Mouse (Mus musculus) neural tube, embryonic 15.5 days (tissue): Measurements from ENCODE around the gene Tfcp2. TPM values are rescaled to one million over a fixed set of nuclear protein-coding genes. Genes with fewer than 3 reads are reported as not detected.

Experiments
- ATAC-seq: fragments of 200-750 bp; cut with Nextera tagmentation; 2 replicates; pipeline ENCODE4 v1.8.0; 2017; ENCODE audit warnings: mild to moderate bottlenecking, moderate TSS enrichment, moderate library complexity; ENCODE audit not compliant: low FRiP score
- H3K27ac ChIP-seq: fragments of 300-500 bp; sonication (generic); replicated peaks from 2 replicates; pipeline ENCODE4 v1.5.1; 2015; ENCODE audit warnings: mild to moderate bottlenecking, inconsistent platforms
- H3K27me3 ChIP-seq: fragments of 300-500 bp; sonication (generic); replicated peaks from 2 replicates; pipeline ENCODE4 v1.6.1; 2015; ENCODE audit warnings: inconsistent platforms
- H3K36me3 ChIP-seq: fragments of 300-500 bp; sonication (generic); 2 replicates; pipeline ENCODE4 v1.6.1; 2015; ENCODE audit warnings: inconsistent platforms
- H3K4me1 ChIP-seq: fragments of 300-500 bp; sonication (generic); 2 replicates; pipeline ENCODE4 v1.6.1; 2015; ENCODE audit warnings: inconsistent platforms
- H3K4me2 ChIP-seq: fragments of 300-500 bp; sonication (generic); 2 replicates; pipeline ENCODE4 v1.6.1; 2015; ENCODE audit warnings: inconsistent platforms, mild to moderate bottlenecking, moderate library complexity
- H3K4me3 ChIP-seq: fragments of 300-500 bp; sonication (generic); replicated peaks from 2 replicates; pipeline ENCODE4 v1.5.1; 2015; ENCODE audit warnings: mild to moderate bottlenecking, inconsistent platforms
- H3K9ac ChIP-seq: fragments of 300-500 bp; sonication (generic); replicated peaks from 2 replicates; pipeline ENCODE4 v1.6.1; 2015; ENCODE audit warnings: mild to moderate bottlenecking, inconsistent platforms
- H3K9me3 ChIP-seq: fragments of 300-500 bp; sonication (generic); replicated peaks from 2 replicates; pipeline ENCODE4 v1.6.1; 2016; ENCODE audit warnings: inconsistent platforms
- WGBS: fragments of 180-500 bp; shearing (Covaris S2); methylation state at CpG from one replicate; pipeline ENCODE4 v1.1.7; 2015; ENCODE audit warnings: mixed read lengths; 5-methylcytosine and 5-hydroxymethylcytosine counted together
- polyA plus RNA-seq: library from polyadenylated mRNA; unstranded; fragments of >200 nt; fragmentation: Nextera tagmentation; extraction: Ambion mirVana; gene quantifications from 2 replicates; pipeline ENCODE4 v1.2.1, GENCODE M21; 2015

Tfcp2 gene
- polyA plus RNA-seq, 1 experiment from 2014 or later: 34.8 TPM

- Histone ChIP-seq H3K9ac (no peak overlapping the region), H3K4me3 (no peak overlapping the region), H3K4me1 (peaks cover 9% of the 10 kb centered on the region), H3K4me2 (no peak overlapping the region), H3K27ac (no peak overlapping the region), H3K27me3 (no peaks in the 10 kb centered on the region), H3K36me3 (no peaks in the 10 kb centered on the region), H3K9me3 (no peaks in the 10 kb centered on the region)
- WGBS: 42% methylated on average over 10 of the region's 10 CpGs
- ATAC-seq: no peak
These were observed 93.8 kb downstream of the Tfcp2 start for GRCm38 (mm10) chr15:100458055-100458454.

GRCm38 (mm10) chr15:100457340-100457739 is 94.5 kb downstream of the Tfcp2 start:
- H3K27me3 ChIP-seq: no peaks in the 10 kb centered on the region
- H3K4me2 ChIP-seq: peak overlapping the region; percentile 17; the same call in 1 of the 2 replicates
- H3K9ac ChIP-seq: no peak overlapping the region
- H3K4me1 ChIP-seq: peaks cover 9% of the 10 kb centered on the region
- H3K36me3 ChIP-seq: no peaks in the 10 kb centered on the region
- H3K9me3 ChIP-seq: no peaks in the 10 kb centered on the region
- 9% methylated on average over 17 of the region's 17 CpGs for whole genome bisulfite sequencing
- 0 out of 2 replicates have a peak overlapping the region, but pooled peaks have one; percentile 23 for H3K27ac ChIP-seq
- peak; percentile 59; the same call in 1 of the 2 replicates for ATAC-seq
- H3K4me3 ChIP-seq: no peak overlapping the region

GRCm38 (mm10) chr15:100456356-100456991 is 95.3 kb downstream of the Tfcp2 start:
- Histone ChIP-seq H3K27ac (no peak overlapping the region), H3K4me3 (no peak overlapping the region), H3K4me1 (peaks cover 9% of the 10 kb centered on the region), H3K36me3 (no peaks in the 10 kb centered on the region), H3K9ac (no peak overlapping the region), H3K4me2 (no peak overlapping the region), H3K9me3 (no peaks in the 10 kb centered on the region), H3K27me3 (no peaks in the 10 kb centered on the region)
- ATAC-seq: no peak
- WGBS: 71% methylated on average over 7 of the region's 7 CpGs

GRCm38 (mm10) chr15:100452486-100452885 is 99.3 kb downstream of the Tfcp2 start:
- no peak overlapping the region for H3K4me2 ChIP-seq
- H3K27me3 ChIP-seq: no peaks in the 10 kb centered on the region
- WGBS: 81% methylated on average over 11 of the region's 11 CpGs
- peaks cover 4% of the 10 kb centered on the region; the same call in 1 of the 2 replicates for H3K4me1 ChIP-seq
- ATAC-seq: no peak
- H3K27ac ChIP-seq: no peak overlapping the region
- no peak overlapping the region for H3K4me3 ChIP-seq
- no peak overlapping the region for H3K9ac ChIP-seq
- H3K36me3 ChIP-seq: no peaks in the 10 kb centered on the region
- no peaks in the 10 kb centered on the region for H3K9me3 ChIP-seq

- Histone ChIP-seq H3K9me3 (no peaks in the 10 kb centered on the region), H3K27me3 (no peaks in the 10 kb centered on the region), H3K4me2 (no peak overlapping the region), H3K9ac (no peak overlapping the region), H3K36me3 (no peaks in the 10 kb centered on the region), H3K27ac (no peak overlapping the region; the same call in 1 of the 2 replicates), H3K4me3 (no peak overlapping the region), H3K4me1 (no peaks in the 10 kb centered on the region)
- ATAC-seq: no peak
- 61% methylated on average over 16 of the region's 16 CpGs for WGBS
These were observed 100.6 kb downstream of the Tfcp2 start for GRCm38 (mm10) chr15:100451245-100451644.

- no peaks in the 10 kb centered on the region for H3K27me3 ChIP-seq
- H3K27ac ChIP-seq: no peak overlapping the region
- H3K9me3 ChIP-seq: no peaks in the 10 kb centered on the region
- ATAC-seq: no peak
- H3K4me1 ChIP-seq: no peaks in the 10 kb centered on the region
- no peak overlapping the region for H3K4me2 ChIP-seq
- no peak overlapping the region for H3K4me3 ChIP-seq
- 89% methylated on average over 3 of the region's 3 CpGs for WGBS
- H3K36me3 ChIP-seq: no peaks in the 10 kb centered on the region
- no peak overlapping the region for H3K9ac ChIP-seq
These were observed 102.3 kb downstream of the Tfcp2 start for GRCm38 (mm10) chr15:100449495-100449894.

- H3K4me2 ChIP-seq: no peak overlapping the region
- no peak overlapping the region for H3K9ac ChIP-seq
- no peaks in the 10 kb centered on the region for H3K27me3 ChIP-seq
- 70% methylated on average over 4 of the region's 4 CpGs for WGBS
- H3K9me3 ChIP-seq: no peaks in the 10 kb centered on the region
- no peak overlapping the region for H3K27ac ChIP-seq
- no peak overlapping the region for H3K4me3 ChIP-seq
- peaks cover 8% of the 10 kb centered on the region for H3K4me1 ChIP-seq
- ATAC-seq: no peak
- H3K36me3 ChIP-seq: no peaks in the 10 kb centered on the region
These were observed 103.2 kb downstream of the Tfcp2 start for GRCm38 (mm10) chr15:100448572-100448971.

Other genes with a start within 250 kb of the Tfcp2 start
- gene Mettl7a1, start 247.9 kb downstream of the Tfcp2 start, polyA plus RNA-seq: 3.8 and 5.4 TPM in 2 replicates
- gene Mettl7a3, start 217.1 kb downstream of the Tfcp2 start, polyA plus RNA-seq: 0.32 and 0.64 TPM in 2 replicates
- 1.1 and 1.7 TPM in 2 replicates for gene Methig1, start 198.9 kb downstream of the Tfcp2 start, polyA plus RNA-seq
- gene Mettl7a2, start 198.8 kb downstream of the Tfcp2 start, polyA plus RNA-seq: not detected in 2 replicates
- gene Higd1c, start 187.5 kb downstream of the Tfcp2 start, polyA plus RNA-seq: 1.8 TPM in 1 of 2 replicates, not detected in the other
- 0.08 and 0.23 TPM in 2 replicates for gene Gm5475, start 129.9 kb downstream of the Tfcp2 start, polyA plus RNA-seq
- gene Slc11a2, start 126.9 kb downstream of the Tfcp2 start, polyA plus RNA-seq: 23.5 and 24.2 TPM in 2 replicates
- gene Letmd1, start 83.0 kb downstream of the Tfcp2 start, polyA plus RNA-seq: 50.6 and 57.2 TPM in 2 replicates
- gene Csrnp2, start 56.5 kb downstream of the Tfcp2 start, polyA plus RNA-seq: 34.1 and 37.9 TPM in 2 replicates
- gene Pou6f1, start 48.0 kb upstream of the Tfcp2 start, polyA plus RNA-seq: 26.0 and 32.4 TPM in 2 replicates
- gene Dazap2, start 63.3 kb upstream of the Tfcp2 start, polyA plus RNA-seq: 99.3 and 144 TPM in 2 replicates
- 3.0 and 7.4 TPM in 2 replicates for gene Smagp, start 84.9 kb upstream of the Tfcp2 start, polyA plus RNA-seq
- 2.6 and 11.0 TPM in 2 replicates for gene Bin2, start 117.5 kb upstream of the Tfcp2 start, polyA plus RNA-seq
- gene Cela1, start 135.9 kb upstream of the Tfcp2 start, polyA plus RNA-seq: 3.1 and 5.8 TPM in 2 replicates
- 0.33 and 1.5 TPM in 2 replicates for gene Galnt6, start 177.4 kb upstream of the Tfcp2 start, polyA plus RNA-seq
- 20.9 and 25.9 TPM in 2 replicates for gene Slc4a8, start 209.7 kb upstream of the Tfcp2 start, polyA plus RNA-seq